Mouse (Mus musculus) bone marrow macrophage, adult 2 months (primary cell): ENCODE results near the gene Chchd6.

Experiments
- CTCF ChIP-seq: IDR thresholded peaks from 2 replicates; pipeline ENCODE4 v1.5.1; 2012; ENCODE audit warnings: low read depth, mild to moderate bottlenecking, low read length, moderate library complexity
- POLR2A ChIP-seq: IDR thresholded peaks from 2 replicates; pipeline ENCODE4 v1.6.1; 2012; ENCODE audit warnings: mild to moderate bottlenecking, low read depth, low read length, borderline replicate concordance

- TF ChIP-seq CTCF (no peak), POLR2A (no peak)
Observed at GRCm38 (mm10) chr6:89591531-89591930, 3.9 kb downstream of the Chchd6 start.
